Mouse (Mus musculus) layer of hippocampus, postnatal 25 days (tissue): ENCODE results near the gene Tmem107. TPM values are rescaled to one million over a fixed set of nuclear protein-coding genes. Genes with fewer than 3 reads are reported as not detected.

Experiments used
- DNase-seq, 2 experiments: peaks; one replicate each; pipeline ENCODE4 v3.0.0; 2022; ENCODE audit warnings: mixed read lengths in 2 of 2, low spot score in 1 of 2; ENCODE audit errors: extremely low spot score in 1 of 2
- total RNA-seq, 2 experiments: library from RNA; stranded (reverse); gene quantifications; 2 replicates each; pipeline ENCODE4 v1.2.3; 2021

Gene Tmem107
- total RNA-seq, 2 experiments from 2014 or later = 21.1 to 21.6 TPM

- no peak for DNase-seq
Observed at GRCm38 (mm10) chr11:69120221-69121000, 49.8 kb downstream of the Tmem107 start, which contains the start of gene Hes7. Gene Hes7, plus strand, starts transcription at chr11:69120404.

- DNase-seq = no peak
Observed at GRCm38 (mm10) chr11:69121001-69121740, 50.6 kb downstream of the Tmem107 start.

- peak in 1 of 2 experiments; percentile 52 for DNase-seq
Observed at GRCm38 (mm10) chr11:69121741-69122335, 51.2 kb downstream of the Tmem107 start.

GRCm38 (mm10) chr11:69122336-69122951, 51.8 kb downstream of the Tmem107 start, which contains the start of gene 9130213A22Rik:
Gene 9130213A22Rik, minus strand, starts transcription at chr11:69122589.
- DNase-seq = peak; percentile 78 to 89

Other genes with a start within 250 kb of the Tmem107 start
- 10 to 100 TPM; 88.5 to 90.3 TPM for gene Ndel1, start 198.9 kb upstream of the Tmem107 start, total RNA-seq
- gene Rnf222, start 182.3 kb upstream of the Tmem107 start, total RNA-seq = not detected
- 100 to 1,000 TPM; 627 to 764 TPM for gene Rpl26, start 169.2 kb upstream of the Tmem107 start, total RNA-seq
- not detected for gene Odf4, start 143.7 kb upstream of the Tmem107 start, total RNA-seq
- 1 to 10 TPM; 5.8 to 6.9 TPM for gene Arhgef15, start 113.3 kb upstream of the Tmem107 start, total RNA-seq
- 1 to 10 TPM; 4.4 to 7.6 TPM for gene Slc25a35, start 102.7 kb upstream of the Tmem107 start, total RNA-seq
- 10 to 100 TPM; 15.1 to 18.1 TPM for gene Rangrf, start 95.6 kb upstream of the Tmem107 start, total RNA-seq
- 10 to 100 TPM; 18.9 to 29.3 TPM for gene Pfas, start 62.3 kb upstream of the Tmem107 start, total RNA-seq
- gene Ctc1, start 54.9 kb upstream of the Tmem107 start, total RNA-seq = 10 to 100 TPM; 35.5 to 36.0 TPM
- 1 to 10 TPM in 1 of 2 experiments, under 1 TPM in 1; 0.85 to 1.0 TPM for gene Aurkb, start 25.2 kb upstream of the Tmem107 start, total RNA-seq
- gene Borcs6, start 11.1 kb upstream of the Tmem107 start, total RNA-seq = 10 to 100 TPM; 27.4 to 31.4 TPM
- gene Vamp2, start 17.7 kb downstream of the Tmem107 start, total RNA-seq = 1,000 to 10,000 TPM in 1 of 2 experiments, 100 to 1,000 TPM in 1; 978 to 1,010 TPM
- 10 to 100 TPM; 70.1 to 89.0 TPM for gene Per1, start 24.4 kb downstream of the Tmem107 start, total RNA-seq
- gene Hes7, start 49.6 kb downstream of the Tmem107 start, total RNA-seq = under 1 TPM; 0.80 to 0.96 TPM
- under 1 TPM; 0.68 to 0.89 TPM for gene 9130213A22Rik, start 51.8 kb downstream of the Tmem107 start, total RNA-seq
- gene Aloxe3, start 55.1 kb downstream of the Tmem107 start, total RNA-seq = 1 to 10 TPM; 5.2 to 6.8 TPM
- gene Alox12b, start 86.2 kb downstream of the Tmem107 start, total RNA-seq = 1 to 10 TPM; 4.0 to 7.2 TPM
- gene Alox8, start 127.0 kb downstream of the Tmem107 start, total RNA-seq = 1 to 10 TPM; 6.0 to 8.2 TPM
- gene Gucy2e, start 166.2 kb downstream of the Tmem107 start, total RNA-seq = 1 to 10 TPM; 1.7 TPM